Mouse (Mus musculus) macrophage (primary cell): ENCODE results near the gene Tprn. TPM values are rescaled to one million over a fixed set of nuclear protein-coding genes. Genes with fewer than 3 reads are reported as not detected.

ENCODE experiments used
- H3K27ac ChIP-seq: fragments of 350-480 bp; formaldehyde crosslinking; 2 replicates; pipeline ENCODE4 v1.9.0; 2021
- H3K36me3 ChIP-seq: fragments of 350-480 bp; formaldehyde crosslinking; 2 replicates; pipeline ENCODE4 v1.9.0; 2021; ENCODE audit errors: inconsistent target
- H3K4me3 ChIP-seq: fragments of 350-480 bp; formaldehyde crosslinking; 2 replicates; pipeline ENCODE4 v1.9.0; 2021; ENCODE audit errors: inconsistent target
- H3K79me2 ChIP-seq: fragments of 350-480 bp; formaldehyde crosslinking; 2 replicates; pipeline ENCODE4 v1.9.0; 2021; ENCODE audit errors: inconsistent target
- WGBS: methylation state at CpG from one replicate; pipeline ENCODE4 v1.1.7; 2026; ENCODE audit warnings: inconsistent platforms; ENCODE audit not compliant: missing documents; 5-methylcytosine and 5-hydroxymethylcytosine counted together
- polyA plus RNA-seq: library from polyadenylated mRNA; stranded (reverse); fragments of 250-400 nt; gene quantifications from 3 replicates; pipeline ENCODE4 v1.2.4, GENCODE M21; 2018; ENCODE audit warnings: inconsistent platforms

Gene Tprn
- polyA plus RNA-seq, 1 experiment from 2014 or later: 6.1 TPM

- 53% methylated on average over 14 of the region's 14 CpGs for WGBS
- H3K4me3 ChIP-seq: no peak overlapping the region
- no peak overlapping the region for H3K27ac ChIP-seq
- no peaks in the 10 kb centered on the region for H3K36me3 ChIP-seq
- no peaks in the 10 kb centered on the region for H3K79me2 ChIP-seq
These were observed 43.4 kb downstream of the Tprn start for GRCm38 (mm10) chr2:25305587-25306359.

- Histone ChIP-seq H3K36me3 (no peaks in the 10 kb centered on the region), H3K79me2 (no peaks in the 10 kb centered on the region), H3K27ac (no peak overlapping the region), H3K4me3 (no peak overlapping the region)
- 54% methylated on average over 10 of the region's 10 CpGs for WGBS
These were observed 47.8 kb downstream of the Tprn start for GRCm38 (mm10) chr2:25310180-25310579.

DNA sequence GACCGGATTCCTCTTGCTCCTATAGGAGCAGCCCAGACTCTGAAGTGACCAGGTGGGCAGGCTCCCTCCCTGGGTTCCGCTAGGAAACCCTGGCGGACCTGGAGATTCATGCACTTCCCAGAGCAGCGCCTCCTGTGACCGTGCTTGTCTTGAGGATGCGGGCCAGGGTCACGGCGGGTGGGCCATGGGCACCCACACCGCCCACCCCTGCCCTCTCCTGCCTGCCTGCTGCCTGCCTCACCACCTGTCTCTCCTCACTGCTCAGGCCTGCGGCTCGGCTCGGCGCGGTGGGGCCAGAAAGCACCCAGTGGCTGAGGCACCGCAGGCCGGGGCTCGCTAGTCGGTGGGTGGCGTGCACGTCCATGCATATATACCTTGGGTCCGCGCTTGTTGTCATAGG, 48.6 kb downstream of the Tprn start:
- H3K79me2 ChIP-seq: no peaks in the 10 kb centered on the region
- no peaks in the 10 kb centered on the region for H3K36me3 ChIP-seq
- WGBS: 4% methylated on average over 19 of the region's 22 CpGs
- H3K4me3 ChIP-seq: no peak overlapping the region
- no peak overlapping the region for H3K27ac ChIP-seq

- no peak overlapping the region for H3K4me3 ChIP-seq
- H3K79me2 ChIP-seq: no peaks in the 10 kb centered on the region
- no peak overlapping the region for H3K27ac ChIP-seq
- WGBS: 8% methylated on average over 10 of the region's 11 CpGs
- H3K36me3 ChIP-seq: no peaks in the 10 kb centered on the region
These were observed 49.1 kb downstream of the Tprn start for GRCm38 (mm10) chr2:25311491-25311891.

- WGBS: 11% methylated on average over 31 of the region's 31 CpGs
- Histone ChIP-seq H3K36me3 (no peaks in the 10 kb centered on the region), H3K27ac (no peak overlapping the region), H3K4me3 (no peak overlapping the region), H3K79me2 (no peaks in the 10 kb centered on the region)
These were observed 55.9 kb downstream of the Tprn start for GRCm38 (mm10) chr2:25318119-25318966.

- 10% methylated on average over 57 of the region's 58 CpGs for WGBS
- no peaks in the 10 kb centered on the region for H3K79me2 ChIP-seq
- H3K36me3 ChIP-seq: no peaks in the 10 kb centered on the region
- no peak within 1 kb of the TSS for H3K27ac ChIP-seq
- H3K4me3 ChIP-seq: no peak within 1 kb of the TSS
These were observed 56.8 kb downstream of the Tprn start, which contains the start of gene Grin1 for GRCm38 (mm10) chr2:25318971-25319773. TSS of gene Grin1 (minus strand) at chr2:25319187.

Other genes with a start within 250 kb of the Tprn start
- 4.8 to 12.0 TPM (median 8.9 TPM) in 3 replicates for gene Nsmf, start 208.3 kb upstream of the Tprn start, polyA plus RNA-seq
- gene Entpd8, start 182.3 kb upstream of the Tprn start, polyA plus RNA-seq: not detected in 3 replicates
- gene Noxa1, start 167.5 kb upstream of the Tprn start, polyA plus RNA-seq: not detected in 3 replicates
- not detected in 3 replicates for gene Nrarp, start 81.9 kb upstream of the Tprn start, polyA plus RNA-seq
- 56.5 to 71.1 TPM (median 57.4 TPM) in 3 replicates for gene Tor4a, start 65.7 kb upstream of the Tprn start, polyA plus RNA-seq
- gene Nelfb, start 51.1 kb upstream of the Tprn start, polyA plus RNA-seq: 18.9 to 30.4 TPM (median 29.5 TPM) in 3 replicates
- not detected in 3 replicates for gene Stpg3, start 48.0 kb upstream of the Tprn start, polyA plus RNA-seq
- not detected in 3 replicates for gene Fam166a, start 43.9 kb upstream of the Tprn start, polyA plus RNA-seq
- 49.1 to 144 TPM (median 76.8 TPM) in 3 replicates for gene Tubb4b, start 37.9 kb upstream of the Tprn start, polyA plus RNA-seq
- not detected in 3 replicates for gene Slc34a3, start 28.3 kb upstream of the Tprn start, polyA plus RNA-seq
- not detected in 3 replicates for gene Rnf224, start 25.8 kb upstream of the Tprn start, polyA plus RNA-seq
- 0.21 to 0.42 TPM in 2 of 3 replicates, not detected in the other for gene Rnf208, start 20.4 kb upstream of the Tprn start, polyA plus RNA-seq
- not detected in 3 replicates for gene Cysrt1, start 20.2 kb upstream of the Tprn start, polyA plus RNA-seq
- 3.0 to 6.1 TPM (median 4.7 TPM) in 3 replicates for gene AL732309.1, start 15.8 kb upstream of the Tprn start, polyA plus RNA-seq
- 5.9 to 17.1 TPM (median 12.4 TPM) in 3 replicates for gene Tmem203, start 7.2 kb upstream of the Tprn start, polyA plus RNA-seq
- 26.0 to 60.7 TPM (median 55.7 TPM) in 3 replicates for gene Ssna1, start 9.8 kb downstream of the Tprn start, polyA plus RNA-seq
- 51.0 to 59.8 TPM (median 54.1 TPM) in 3 replicates for gene Anapc2, start 9.9 kb downstream of the Tprn start, polyA plus RNA-seq
- not detected in 3 replicates for gene Tmem210, start 25.5 kb downstream of the Tprn start, polyA plus RNA-seq
- not detected in 3 replicates for gene Lrrc26, start 27.3 kb downstream of the Tprn start, polyA plus RNA-seq
- not detected in 3 replicates for gene Grin1, start 56.6 kb downstream of the Tprn start, polyA plus RNA-seq
- 36.0 to 43.5 TPM (median 43.4 TPM) in 3 replicates for gene Man1b1, start 69.7 kb downstream of the Tprn start, polyA plus RNA-seq
- 101 to 192 TPM (median 107 TPM) in 3 replicates for gene Dpp7, start 93.7 kb downstream of the Tprn start, polyA plus RNA-seq
- gene Uap1l1, start 103.1 kb downstream of the Tprn start, polyA plus RNA-seq: 55.8 to 128 TPM (median 119 TPM) in 3 replicates
- gene Sapcd2, start 109.7 kb downstream of the Tprn start, polyA plus RNA-seq: 0.13 to 0.73 TPM in 2 of 3 replicates, not detected in the other
- 0.07 TPM in 1 of 3 replicates, not detected in the others for gene Entpd2, start 133.3 kb downstream of the Tprn start, polyA plus RNA-seq
- 1.2 to 2.9 TPM (median 2.5 TPM) in 3 replicates for gene Npdc1, start 136.7 kb downstream of the Tprn start, polyA plus RNA-seq
- 1.3 to 2.4 TPM (median 2.2 TPM) in 3 replicates for gene Fut7, start 160.6 kb downstream of the Tprn start, polyA plus RNA-seq
- 9.5 to 19.7 TPM (median 13.5 TPM) in 3 replicates for gene Abca2, start 166.1 kb downstream of the Tprn start, polyA plus RNA-seq
- gene Clic3, start 194.2 kb downstream of the Tprn start, polyA plus RNA-seq: not detected in 3 replicates
- gene Paxx, start 198.5 kb downstream of the Tprn start, polyA plus RNA-seq: 6.0 to 12.9 TPM (median 6.4 TPM) in 3 replicates
- not detected in 3 replicates for gene Ptgds, start 207.4 kb downstream of the Tprn start, polyA plus RNA-seq
- gene Lcn12, start 231.3 kb downstream of the Tprn start, polyA plus RNA-seq: not detected in 3 replicates
- gene Fbxw5, start 238.1 kb downstream of the Tprn start, polyA plus RNA-seq: 21.9 to 35.3 TPM (median 28.7 TPM) in 3 replicates
- gene C8g, start 239.1 kb downstream of the Tprn start, polyA plus RNA-seq: 0.14 to 2.1 TPM in 2 of 3 replicates, not detected in the other